Mouse (Mus musculus) bone marrow macrophage, adult 2 months (primary cell): ENCODE results near the gene Ccdc27.

ENCODE experiments used
- CTCF ChIP-seq: IDR thresholded peaks from 2 replicates; pipeline ENCODE4 v1.5.1; 2012; ENCODE audit warnings: low read depth, mild to moderate bottlenecking, low read length, moderate library complexity
- POLR2A ChIP-seq: IDR thresholded peaks from 2 replicates; pipeline ENCODE4 v1.6.1; 2012; ENCODE audit warnings: mild to moderate bottlenecking, low read depth, low read length, borderline replicate concordance

GRCm38 (mm10) chr4:154010907-154011645 is 31.4 kb downstream of the Ccdc27 start:
- TF ChIP-seq POLR2A (no peak), CTCF (no peak)
